Mouse (Mus musculus) embryonic fibroblast, embryonic 13.5 days (primary cell): ENCODE measurements around the gene Bbs5.

Experiments
- CTCF ChIP-seq: IDR thresholded peaks from 2 replicates; pipeline ENCODE4 v1.5.1; 2011; ENCODE audit warnings: mild to moderate bottlenecking, control low read depth, low read length, moderate library complexity, borderline replicate concordance; ENCODE audit not compliant: insufficient read depth
- POLR2A ChIP-seq: IDR thresholded peaks from 2 replicates; pipeline ENCODE4 v1.6.1; 2011; ENCODE audit warnings: low read depth, mild to moderate bottlenecking, control low read depth, low read length, moderate library complexity

DNA sequence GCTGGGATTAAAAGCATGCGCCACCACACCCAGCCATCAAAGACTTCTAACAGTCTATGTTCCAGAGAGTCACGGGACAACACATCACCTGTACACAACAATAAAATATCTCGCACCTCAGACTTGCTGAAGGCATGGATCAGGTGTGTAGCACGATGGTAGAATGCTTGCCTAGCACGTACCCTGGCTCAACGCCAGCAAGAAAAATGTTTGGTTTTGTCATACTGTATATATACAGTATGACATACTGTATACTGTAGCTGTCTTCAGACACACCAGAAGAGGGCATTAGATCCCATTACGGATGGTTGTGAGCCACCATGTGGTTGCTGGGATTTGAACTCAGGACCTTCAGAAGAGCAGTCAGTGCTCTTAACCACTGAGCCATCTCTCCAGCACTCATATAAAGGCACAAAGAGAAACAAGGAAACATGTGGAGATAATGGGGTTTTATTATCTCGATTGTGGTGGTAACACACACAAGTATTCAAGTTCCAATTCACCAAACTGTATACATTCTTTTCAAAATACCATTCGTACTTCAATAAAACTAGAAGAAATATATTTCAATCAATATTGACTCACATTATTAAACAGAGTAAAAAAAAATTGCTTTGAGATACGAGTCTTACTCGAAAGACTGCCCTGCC lies 1.9 kb upstream of the Bbs5 start:
- TF ChIP-seq CTCF = no peak
- TF ChIP-seq POLR2A = no peak
